Mouse (Mus musculus) stomach, postnatal 0 days (tissue): ENCODE data around the gene Ppp2r5a.

ENCODE experiments used
- CTCF ChIP-seq: IDR thresholded peaks from 2 replicates; pipeline ENCODE4 v1.5.1; 2016; ENCODE audit warnings: antibody characterized with exemption, low read depth, mild to moderate bottlenecking, moderate library complexity
- EP300 ChIP-seq: optimal IDR thresholded peaks from 2 replicates; pipeline ENCODE3; 2016; ENCODE audit warnings: antibody characterized with exemption

DNA sequence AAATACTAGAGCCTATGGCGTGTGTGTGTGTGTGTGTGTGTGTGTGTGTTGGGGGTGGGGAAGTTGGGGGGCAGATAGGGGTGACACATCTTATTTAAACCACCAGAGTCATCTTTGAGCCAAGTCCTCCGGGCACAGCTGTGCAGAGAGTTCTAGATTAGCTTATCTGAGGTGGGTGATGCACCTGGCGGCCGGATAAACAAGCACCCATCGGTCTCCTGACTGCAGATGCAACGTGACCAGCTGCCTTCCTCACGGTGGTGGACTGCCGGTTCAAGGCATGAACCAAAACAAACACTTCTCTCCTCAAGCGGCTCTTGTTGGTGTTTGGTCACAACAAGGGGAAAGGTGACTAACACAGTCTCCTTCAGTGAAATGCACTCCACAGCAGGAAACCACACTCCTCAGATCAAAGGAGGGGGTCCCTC is 42.8 kb upstream of the Ppp2r5a start:
- TF ChIP-seq CTCF (no peak), EP300 (no peak)
